Mouse (Mus musculus): ENCODE data around the gene Lrba.

The Lrba gene

DNA sequence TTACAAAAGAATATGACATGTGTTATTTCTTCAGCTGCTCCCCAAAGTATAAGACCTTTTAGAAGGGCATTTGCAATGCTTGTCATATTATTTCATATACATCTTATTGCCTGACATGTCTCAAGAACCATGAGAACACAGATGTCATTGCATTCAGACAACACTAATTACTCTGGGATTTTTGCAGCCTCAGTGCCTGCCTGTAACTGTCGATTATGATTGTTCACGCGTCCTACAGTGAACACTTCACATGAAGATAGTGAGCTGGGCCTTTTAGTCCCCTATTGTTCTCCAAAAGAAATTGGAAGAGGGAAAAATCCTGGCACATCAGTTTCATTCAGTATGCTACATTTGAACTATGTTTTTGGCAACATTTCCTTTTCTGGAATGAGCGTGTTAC lies 335.2 kb downstream of the Lrba start:
- no peak for DNase-seq (ENCODE audit: low spot score)

DNA sequence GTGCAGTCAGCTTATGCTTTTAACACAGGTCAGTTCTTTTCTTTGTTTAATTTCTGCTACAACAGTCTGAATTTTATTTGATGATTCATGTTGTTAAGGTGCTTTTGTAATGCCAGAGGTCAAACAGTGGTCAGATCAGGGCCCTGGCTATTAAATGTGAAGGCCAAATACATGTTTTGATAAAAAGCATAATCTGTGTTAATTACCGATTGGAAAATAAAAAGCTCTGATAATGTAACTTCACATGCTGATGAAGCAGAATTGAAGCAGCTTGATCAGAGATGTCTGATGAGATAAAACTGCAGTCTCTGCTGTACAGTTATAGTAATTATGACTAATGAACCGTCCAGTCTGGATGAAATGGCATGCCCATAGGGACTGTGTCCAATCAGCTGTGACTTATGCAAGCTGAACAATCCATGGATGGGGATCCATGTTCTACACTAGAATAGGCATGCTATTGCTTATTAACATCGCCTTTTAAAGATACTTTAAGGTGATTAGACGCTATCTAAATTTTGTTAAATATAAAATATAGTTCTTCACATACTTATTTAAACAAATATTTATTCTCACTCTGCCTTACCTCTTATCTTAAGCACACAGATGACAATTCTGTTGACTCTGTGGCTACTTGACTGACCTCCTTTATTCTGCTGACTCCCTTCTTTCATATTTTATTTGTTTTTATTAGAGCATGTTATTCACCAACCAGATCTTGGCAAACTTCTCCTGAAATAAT lies 336.0 kb downstream of the Lrba start:
- no peak for DNase-seq (ENCODE audit: low spot score)

DNA sequence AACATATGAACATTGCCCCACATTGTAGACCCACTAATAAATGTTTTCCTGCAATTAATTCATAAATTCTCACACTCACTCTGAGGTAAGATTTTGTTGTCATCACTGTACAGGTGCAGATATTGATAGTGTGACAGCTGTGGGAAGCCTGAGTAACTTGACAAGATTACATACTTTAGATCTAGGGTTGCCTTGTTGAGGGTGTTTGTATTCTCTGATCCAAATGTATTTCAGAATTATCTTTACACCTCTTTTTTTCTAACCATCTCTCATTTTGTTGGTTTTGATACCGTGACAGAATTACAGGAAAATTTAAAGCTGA lies 336.5 kb downstream of the Lrba start:
- no peak for DNase-seq (ENCODE audit: low spot score)

DNA sequence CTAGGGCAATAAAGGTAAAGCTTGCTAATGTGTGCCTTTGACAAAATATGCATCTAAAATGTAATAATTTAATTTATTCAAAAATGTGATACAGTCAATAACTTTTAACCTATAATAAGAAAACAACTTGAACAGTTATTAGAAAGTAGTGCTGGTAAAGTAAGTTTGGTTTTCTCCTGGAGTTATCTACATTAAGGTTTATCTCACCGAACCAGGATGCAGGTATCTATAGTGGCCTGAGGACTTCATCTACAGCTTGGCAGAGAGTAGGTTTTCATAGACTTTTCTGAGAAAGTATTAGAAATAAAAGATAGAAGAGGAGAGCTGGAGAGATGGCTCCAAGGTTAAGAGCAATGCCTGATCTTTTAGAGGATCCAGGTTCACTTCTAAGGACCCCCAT lies 336.9 kb downstream of the Lrba start:
- DNase-seq (ENCODE audit: low spot score) = no peak

DNA sequence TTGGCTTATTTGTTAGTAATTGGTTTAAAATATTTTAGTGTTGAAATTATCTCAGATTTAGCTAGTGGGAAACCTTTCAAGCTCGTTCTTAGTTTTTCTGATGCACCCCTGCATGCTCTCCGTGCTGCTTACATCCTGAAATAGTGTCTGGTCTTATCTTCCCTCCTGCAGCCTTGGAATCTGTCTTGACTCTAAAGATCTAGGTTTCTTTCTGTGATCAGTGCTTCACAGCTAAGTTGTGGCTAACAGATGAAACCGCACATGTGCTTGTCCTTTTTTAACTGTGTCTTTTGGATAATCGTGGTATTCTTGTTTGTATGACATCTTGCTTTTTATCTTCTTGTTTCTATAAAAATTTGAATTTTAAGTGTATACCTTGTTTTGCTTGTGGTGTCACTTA lies 342.8 kb downstream of the Lrba start:
- DNase-seq (ENCODE audit: low spot score) = no peak

DNA sequence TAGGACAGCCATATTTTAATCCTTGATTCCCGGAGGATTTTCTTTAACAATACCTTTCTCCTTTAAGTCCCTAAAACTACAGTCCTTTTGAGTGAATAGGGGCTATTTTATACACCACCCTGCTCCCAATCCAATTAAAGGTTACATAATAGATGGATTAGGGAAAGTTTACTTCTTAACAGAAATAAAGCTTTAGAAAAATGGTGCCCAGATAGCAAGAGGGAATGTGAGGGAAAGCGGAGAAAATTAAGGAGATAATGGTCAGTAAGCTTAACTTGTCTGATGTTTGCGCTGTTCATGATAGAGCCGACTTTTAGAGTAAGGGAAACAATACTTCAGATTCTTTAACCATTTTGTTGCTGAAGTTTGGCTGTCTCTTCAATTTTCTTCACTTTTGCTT lies 347.0 kb downstream of the Lrba start:
- no peak for DNase-seq (ENCODE audit: low spot score)

DNA sequence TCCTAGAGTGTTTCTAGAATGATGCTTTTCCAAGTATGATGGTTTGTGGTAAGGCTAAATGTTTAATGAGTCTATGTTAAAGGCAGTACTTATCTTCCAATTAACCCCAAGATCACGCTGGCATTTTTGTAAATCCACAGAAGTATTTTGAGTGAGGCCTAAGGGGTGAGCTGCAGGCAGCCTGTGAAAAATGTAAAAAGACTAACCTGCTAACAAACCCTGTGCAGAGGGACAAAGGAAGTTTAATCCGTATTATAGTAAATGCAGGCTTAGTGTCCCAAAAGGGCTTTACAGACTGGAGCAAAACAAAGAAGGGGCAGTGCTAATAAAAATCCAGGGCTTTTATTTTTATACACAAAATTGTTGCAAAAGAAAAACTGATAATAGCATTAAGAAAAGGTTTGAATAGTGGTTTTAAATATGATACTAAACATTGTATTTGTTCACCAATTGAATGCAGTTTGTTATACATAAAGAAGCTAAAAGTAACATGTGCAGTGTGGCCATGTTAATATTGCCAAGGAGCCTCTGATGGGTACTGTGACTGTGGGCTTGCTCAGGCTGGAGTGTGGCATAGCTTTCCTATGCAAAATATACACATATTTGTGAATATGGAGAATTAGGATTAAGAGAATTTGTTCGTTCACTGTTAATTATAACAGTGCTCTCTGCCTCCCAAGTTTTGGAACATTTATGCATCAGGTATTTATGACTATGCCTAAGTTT lies 348.2 kb downstream of the Lrba start:
- no peak for DNase-seq (ENCODE audit: low spot score)

DNA sequence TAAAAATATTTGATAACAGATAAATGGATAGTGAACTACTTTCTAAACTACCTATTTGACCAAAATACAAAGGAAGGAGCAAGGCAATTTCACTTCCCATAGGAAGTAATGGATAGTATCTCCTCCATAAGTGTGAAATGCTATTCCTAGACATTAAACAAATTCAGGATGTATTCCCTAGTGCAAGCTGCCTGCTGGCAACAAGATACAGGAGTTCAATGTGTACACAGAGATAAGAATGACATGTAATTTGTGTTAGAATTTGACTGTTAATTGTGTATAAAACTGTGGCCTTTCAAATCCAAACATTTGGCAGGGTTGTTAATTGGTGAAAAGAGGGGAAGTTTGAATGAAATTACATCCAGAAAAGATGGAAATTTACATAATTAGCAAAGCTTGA lies 350.8 kb downstream of the Lrba start:
- no peak for DNase-seq (ENCODE audit: low spot score)

DNA sequence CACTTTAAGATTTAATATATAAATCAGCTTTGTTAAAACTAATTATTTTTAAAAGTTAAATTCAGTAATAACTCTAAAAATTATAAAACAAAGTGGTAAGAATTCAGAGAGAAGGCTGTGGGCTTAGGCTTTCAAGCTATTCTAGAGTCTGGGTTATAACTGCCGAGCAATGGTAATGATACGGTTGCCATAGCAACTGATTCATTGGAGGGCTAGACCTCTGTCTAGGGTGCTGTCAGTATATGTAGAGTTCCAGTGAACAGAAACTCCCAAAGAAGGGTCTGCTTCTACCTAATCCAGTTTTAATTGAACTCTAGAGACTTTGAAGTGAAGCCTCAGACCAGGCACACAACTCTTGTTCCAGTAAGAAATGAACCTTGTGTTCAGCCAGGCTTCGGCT lies 377.8 kb downstream of the Lrba start:
- DNase-seq (ENCODE audit: low spot score) = no peak

DNA sequence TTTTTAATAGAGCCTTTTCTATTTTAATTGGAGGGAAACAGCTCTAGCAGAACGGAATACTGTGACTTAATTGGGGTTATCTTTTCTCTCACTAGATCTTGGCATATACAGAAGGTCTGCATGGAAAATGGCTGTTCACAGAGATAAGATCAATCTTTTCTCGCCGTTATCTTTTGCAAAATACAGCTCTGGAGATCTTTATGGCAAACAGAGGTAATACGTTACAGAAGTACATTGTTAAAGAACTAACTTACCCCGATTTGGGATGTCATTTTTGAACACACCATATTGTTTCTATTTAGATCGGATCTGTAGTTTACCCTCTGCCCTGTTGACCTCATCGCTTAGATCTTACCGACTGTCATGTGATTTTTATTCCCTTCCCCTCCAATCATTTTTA lies 381.3 kb downstream of the Lrba start:
- DNase-seq (ENCODE audit: low spot score) = no peak

DNA sequence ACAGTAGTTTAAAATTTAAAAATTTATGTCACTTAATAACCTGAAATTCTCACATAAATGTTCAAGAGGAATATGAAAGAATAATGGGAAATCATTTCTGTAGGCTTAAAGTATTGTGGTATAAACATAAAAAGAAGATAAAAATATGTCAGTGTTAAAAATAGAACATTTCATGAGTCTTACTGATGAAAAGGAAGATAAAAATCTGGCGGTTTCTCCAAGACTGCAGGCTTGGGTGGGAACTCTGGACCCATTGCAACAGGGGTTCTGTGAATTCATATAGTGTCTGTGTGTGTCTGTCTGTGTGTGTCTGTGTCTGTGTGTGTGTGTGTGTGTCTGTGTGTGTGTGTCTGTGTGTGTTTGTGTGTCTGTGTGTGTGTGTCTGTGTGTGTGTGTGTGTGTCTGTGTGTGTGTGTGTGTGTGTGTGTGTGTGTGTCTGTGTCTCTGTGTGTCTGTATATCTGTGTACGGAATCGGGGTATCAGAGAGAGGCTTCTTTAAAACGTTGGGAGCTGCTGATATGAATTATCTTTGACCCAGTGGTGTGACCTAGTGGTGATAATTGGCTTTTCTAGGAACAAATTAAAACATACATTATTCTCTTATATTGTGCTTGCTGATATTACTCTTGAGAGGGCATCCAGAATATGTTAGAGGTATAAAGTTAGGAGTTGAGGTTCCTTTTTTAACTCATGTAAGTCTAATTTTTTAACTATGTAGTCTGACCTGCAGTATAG lies 402.7 kb downstream of the Lrba start:
- DNase-seq (ENCODE audit: low spot score) = no peak

DNA sequence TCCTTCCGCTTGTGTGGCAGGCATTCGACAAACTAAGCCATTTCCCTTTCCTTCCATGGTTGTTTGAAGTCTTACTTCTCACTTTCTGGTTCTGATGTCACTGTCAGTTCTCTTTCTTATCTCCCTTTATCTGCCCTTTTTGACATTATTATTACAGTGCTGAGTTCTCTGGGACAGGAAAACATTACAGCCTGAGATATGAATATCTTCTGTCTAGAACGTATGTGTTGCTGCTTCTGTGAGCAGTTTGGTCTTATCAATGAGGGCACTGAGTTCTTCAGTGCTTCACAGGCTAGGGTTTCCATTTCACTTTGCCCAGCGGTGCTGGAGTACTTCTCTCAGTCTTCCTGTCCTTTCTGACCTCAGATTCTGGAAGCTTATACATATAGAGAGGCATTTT lies 404.9 kb downstream of the Lrba start:
- DNase-seq (ENCODE audit: low spot score) = no peak

DNA sequence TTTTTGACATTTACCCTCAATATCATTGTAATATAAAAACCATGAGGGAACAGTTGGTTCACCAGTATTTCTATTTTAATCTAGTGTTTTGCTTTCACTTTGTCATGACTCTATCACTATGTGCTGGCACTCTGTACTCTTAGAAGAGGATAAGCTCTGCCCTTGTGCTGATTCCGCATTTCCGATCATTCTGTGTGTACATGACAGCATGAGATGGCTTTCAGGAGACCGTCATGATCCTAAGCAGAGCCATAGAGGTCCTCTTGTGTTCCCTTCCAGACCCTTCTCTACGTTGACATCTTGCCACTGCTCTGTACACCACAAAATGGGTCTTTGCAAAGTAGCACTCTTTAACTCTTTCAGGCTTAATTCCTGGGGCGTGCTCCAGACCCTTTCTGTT lies 411.0 kb downstream of the Lrba start:
- no peak for DNase-seq (ENCODE audit: low spot score)

DNA sequence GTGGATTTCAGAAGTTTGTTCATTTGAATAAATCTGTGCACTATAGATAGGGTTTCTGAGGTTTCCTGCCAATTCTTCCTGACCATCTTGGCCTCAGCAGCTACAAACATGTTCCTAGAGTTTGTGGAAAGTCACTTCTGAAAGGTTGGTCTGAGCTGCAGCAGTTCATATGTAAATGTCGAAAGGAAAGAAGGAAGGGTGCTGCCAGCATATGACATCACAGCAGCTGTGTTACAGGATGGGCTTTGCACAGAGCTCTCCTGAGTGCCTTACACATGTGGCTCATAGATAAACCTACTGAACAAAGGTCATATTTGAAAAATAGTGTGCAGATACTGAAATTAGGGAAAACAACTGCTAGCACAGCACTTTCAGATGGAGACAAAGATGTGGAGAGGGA lies 411.5 kb downstream of the Lrba start:
- DNase-seq (ENCODE audit: low spot score) = peak; percentile 25

DNA sequence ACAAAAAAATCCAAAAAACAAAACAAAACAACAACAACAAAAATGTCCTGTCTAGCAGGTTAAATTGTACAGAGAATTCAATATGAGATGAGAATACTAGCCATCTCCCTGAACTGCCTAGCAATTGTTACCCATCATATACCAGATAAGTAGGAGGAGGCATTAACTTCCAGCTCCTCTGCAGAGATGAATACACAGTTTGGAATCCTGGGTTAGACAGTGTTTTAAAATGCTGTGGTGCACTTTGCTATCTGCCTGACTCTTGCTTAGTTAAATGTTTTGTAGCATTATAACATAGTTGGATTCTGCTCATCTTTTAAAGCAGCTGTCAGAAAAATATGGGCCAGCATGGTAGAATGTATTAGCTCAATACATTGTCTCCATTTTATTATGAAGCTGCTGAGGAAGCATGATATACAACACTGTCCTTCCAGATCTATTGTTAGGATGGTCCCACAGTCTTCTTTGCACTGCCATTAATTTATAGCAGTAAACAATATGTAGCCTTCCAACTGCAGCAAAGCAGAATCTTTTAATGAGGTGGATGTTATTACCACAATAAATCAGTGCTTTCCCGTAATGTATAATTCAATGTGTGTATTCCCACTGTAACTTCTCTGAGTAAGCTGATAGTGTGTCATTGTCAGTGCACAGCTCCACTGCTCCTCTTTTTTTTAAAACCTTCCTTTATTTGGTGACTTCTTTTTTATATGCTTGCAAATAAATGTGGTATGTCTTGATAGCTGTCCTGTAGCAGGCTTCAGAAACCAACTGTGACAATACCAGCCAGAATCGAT lies 414.3 kb downstream of the Lrba start:
- no peak for DNase-seq (ENCODE audit: low spot score)

DNA sequence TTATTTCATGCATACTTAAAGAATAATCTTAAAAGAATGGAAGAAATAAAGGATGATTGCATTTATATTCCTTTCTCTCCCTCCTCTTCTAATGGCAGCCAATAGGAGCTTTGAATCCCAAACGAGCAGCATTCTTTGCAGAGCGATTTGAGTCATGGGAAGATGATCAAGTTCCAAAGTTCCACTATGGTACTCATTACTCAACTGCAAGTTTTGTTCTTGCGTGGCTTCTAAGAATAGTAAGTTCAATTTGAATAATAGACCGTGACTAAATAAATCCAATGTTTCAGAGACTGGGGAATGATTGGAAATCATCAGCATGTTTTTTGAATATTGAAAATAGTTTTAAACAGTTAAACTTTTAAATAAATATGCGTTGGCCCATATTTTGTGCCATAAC lies 416.9 kb downstream of the Lrba start:
- no peak for DNase-seq (ENCODE audit: low spot score)

DNA sequence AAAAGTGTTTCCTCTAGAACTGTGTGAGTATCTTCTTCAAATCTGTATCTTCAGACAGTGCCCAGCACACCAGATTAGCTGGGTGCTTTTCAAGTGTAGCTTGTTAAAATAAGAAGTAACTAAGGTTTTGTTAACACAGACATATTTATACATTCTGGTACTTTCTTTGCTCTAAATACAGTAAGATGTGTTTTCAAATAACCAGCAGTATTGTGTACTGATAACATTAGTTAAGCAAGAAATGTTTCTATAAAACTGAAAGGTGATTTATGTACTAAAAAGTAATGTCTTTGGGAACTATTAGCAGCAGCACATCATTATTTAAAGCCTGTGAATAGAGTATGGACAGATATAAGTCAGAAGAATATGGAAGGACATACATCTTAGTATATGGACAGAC lies 417.3 kb downstream of the Lrba start:
- DNase-seq (ENCODE audit: low spot score) = no peak

DNA sequence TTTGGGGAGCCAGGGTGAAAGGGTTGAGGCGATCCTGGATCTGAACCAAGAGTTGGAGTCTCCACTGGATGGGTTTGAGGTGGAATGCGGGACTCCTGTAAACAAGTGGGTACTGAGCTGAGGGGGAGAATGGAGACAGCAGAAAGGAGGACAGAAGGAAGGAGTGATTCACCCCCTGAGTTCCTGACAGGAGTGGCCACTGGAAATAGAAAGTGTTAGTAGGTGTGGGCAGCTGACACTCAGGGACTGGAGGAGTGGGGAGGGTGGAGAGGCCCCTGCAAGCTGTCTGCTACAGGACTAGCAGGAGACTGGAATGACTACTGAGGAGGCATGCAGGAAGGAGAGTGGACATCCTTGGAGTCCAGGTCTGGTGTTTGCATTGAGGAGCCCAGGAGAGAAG lies 422.3 kb downstream of the Lrba start:
- DNase-seq (ENCODE audit: low spot score) = no peak

DNA sequence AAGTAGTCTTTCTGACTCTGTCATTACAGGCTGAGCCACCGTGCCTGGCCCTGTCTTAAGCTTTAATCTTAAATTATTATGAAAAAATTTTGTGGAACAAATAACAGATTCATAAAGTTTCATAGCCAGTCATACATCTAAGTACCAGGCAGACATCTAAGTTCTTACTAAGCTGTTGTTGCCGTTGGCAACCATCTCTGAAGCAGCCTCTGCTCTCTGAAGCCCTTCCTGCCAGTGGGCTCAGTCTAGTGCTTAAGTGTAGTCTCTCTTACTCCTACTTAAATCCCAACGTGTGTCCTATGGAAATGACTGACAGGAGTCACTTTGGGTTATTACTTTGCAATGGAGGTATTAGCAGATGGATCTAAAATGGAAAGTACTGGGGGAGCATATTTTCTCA lies 426.5 kb downstream of the Lrba start:
- no peak for DNase-seq (ENCODE audit: low spot score)

DNA sequence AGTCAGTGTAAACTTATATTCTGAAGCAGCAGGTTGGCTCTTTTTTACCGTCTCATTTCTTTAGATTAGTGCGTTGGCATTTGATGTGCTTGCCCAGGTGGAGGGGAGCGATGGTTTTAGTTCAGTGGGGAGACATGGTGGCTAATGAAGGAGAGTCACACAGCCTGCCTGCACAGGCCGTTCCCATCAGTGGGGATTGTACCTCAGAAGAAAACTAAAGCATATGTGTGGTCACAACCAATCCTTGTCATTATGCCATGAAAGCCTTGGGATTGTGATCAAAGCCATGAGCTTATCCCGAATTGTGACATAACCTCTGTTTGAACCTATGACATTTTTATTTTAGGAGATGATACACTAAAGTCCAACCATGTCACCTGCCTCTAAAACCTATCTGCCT lies 434.8 kb downstream of the Lrba start:
- DNase-seq (ENCODE audit: low spot score) = no peak

DNA sequence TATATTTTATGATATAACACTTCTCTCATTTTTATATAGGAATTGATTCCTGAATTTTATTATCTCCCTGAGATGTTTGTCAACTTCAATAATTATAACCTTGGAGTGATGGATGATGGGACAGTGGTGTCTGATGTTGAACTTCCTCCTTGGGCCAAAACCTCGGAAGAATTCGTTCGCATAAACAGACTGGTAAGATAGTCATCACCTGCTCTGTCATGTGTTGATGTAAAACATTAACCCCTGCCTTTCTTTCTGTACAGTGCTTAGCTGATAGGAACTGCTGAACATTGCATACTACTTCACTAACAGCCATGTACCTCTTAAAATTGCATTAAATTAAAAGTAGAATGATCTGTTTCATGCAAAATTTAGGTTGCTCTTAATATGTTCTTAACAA lies 439.9 kb downstream of the Lrba start:
- DNase-seq (ENCODE audit: low spot score) = no peak

DNA sequence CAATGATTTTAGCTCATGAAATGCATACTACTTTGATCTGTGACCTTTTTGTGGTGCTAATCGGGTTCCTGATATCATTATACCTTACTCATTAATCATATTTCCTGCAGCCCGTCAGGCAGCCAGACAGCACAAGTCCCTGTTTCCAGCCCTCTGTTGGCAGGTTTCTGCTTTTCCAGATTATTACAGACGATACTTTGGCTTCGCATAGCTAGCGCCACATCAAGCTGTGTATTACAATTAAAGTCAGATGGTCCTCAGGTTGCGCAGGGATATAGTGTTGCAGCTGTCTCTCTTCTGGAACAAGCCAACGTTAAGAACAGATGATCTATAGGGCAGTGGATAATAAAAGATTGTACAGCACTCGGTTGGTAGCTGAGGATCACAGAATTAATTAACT lies 443.7 kb downstream of the Lrba start:
- no peak for DNase-seq (ENCODE audit: low spot score)
